Mouse (Mus musculus) small intestine, adult 2 months (tissue): ENCODE data around the gene Mmd2. TPM values are rescaled to one million over a fixed set of nuclear protein-coding genes. Genes with fewer than 3 reads are reported as not detected.

Experiments used
- H3K27ac ChIP-seq: fragments of 200-500 bp; 2 replicates; pipeline ENCODE4 v1.5.1; 2012; ENCODE audit warnings: low read depth, low read length, control low read depth, inconsistent platforms; ENCODE audit not compliant: insufficient read depth
- H3K27me3 ChIP-seq: fragments of 200-500 bp; 2 replicates; pipeline ENCODE4 v1.6.1; 2012; ENCODE audit warnings: mild to moderate bottlenecking, moderate library complexity, low read length, inconsistent platforms; ENCODE audit not compliant: control insufficient read depth, insufficient read depth
- H3K36me3 ChIP-seq: fragments of 200-500 bp; 2 replicates; pipeline ENCODE4 v1.6.1; 2012; ENCODE audit warnings: mild to moderate bottlenecking, low read length, control low read depth, inconsistent platforms; ENCODE audit not compliant: control insufficient read depth, insufficient read depth
- H3K4me1 ChIP-seq: fragments of 200-500 bp; 2 replicates; pipeline ENCODE4 v1.6.1; 2012; ENCODE audit warnings: low read length, inconsistent platforms, mixed read lengths; ENCODE audit not compliant: control insufficient read depth, insufficient read depth, insufficient read length
- H3K4me3 ChIP-seq: fragments of 200-500 bp; 2 replicates; pipeline ENCODE4 v1.5.1; 2012; ENCODE audit warnings: low read depth, mild to moderate bottlenecking, control low read depth, inconsistent platforms, low read length, moderate library complexity
- CTCF ChIP-seq: fragments of 200-500 bp; IDR thresholded peaks from 2 replicates; pipeline ENCODE4 v1.5.1; 2012; ENCODE audit warnings: low read depth, mild to moderate bottlenecking, control low read depth, inconsistent platforms, low read length, moderate library complexity, mixed read lengths; ENCODE audit not compliant: insufficient replicate concordance, insufficient read length; ENCODE audit errors: extremely low read depth
- POLR2A ChIP-seq: fragments of 200-500 bp; IDR thresholded peaks from 2 replicates; pipeline ENCODE4 v1.6.1; 2012; ENCODE audit warnings: low read depth, mild to moderate bottlenecking, control low read depth, inconsistent platforms, low read length, moderate library complexity
- WGBS: fragments of 180-500 bp; shearing (Covaris S2); methylation state at CpG from one replicate; pipeline ENCODE4 v1.1.7; 2018; 5-methylcytosine and 5-hydroxymethylcytosine counted together
- polyA plus RNA-seq: library from polyadenylated mRNA; depleted of rRNA; stranded (reverse); fragments of >200 nt; gene quantifications from 2 replicates; pipeline ENCODE4 v1.2.3, GENCODE M21; 2012; rRNA removed

Mmd2 gene
- polyA plus RNA-seq, 1 experiment: 0.13 TPM

DNA sequence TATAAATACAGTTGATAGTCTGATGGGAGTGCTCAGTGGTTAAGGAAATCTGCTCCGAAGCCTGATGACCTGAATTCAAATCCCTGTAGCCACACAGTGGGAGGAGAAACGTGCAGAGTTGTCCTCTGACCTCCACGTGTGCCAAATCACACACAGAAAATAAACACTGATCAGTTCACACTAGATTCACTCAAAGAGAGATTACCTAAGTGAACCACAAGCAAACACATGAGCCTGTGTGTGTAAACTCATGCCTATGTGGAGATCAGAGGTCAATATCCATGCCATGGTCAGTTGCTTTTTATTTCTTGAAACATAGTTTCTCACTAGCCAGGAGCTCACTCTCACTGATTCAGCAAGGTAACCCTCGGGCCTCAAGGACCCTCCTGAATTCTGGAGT is 88.2 kb downstream of the Mmd2 start:
- no peaks in the 10 kb centered on the region; the same call in 1 of the 2 replicates for H3K27me3 ChIP-seq
- TF ChIP-seq CTCF: no peak

DNA sequence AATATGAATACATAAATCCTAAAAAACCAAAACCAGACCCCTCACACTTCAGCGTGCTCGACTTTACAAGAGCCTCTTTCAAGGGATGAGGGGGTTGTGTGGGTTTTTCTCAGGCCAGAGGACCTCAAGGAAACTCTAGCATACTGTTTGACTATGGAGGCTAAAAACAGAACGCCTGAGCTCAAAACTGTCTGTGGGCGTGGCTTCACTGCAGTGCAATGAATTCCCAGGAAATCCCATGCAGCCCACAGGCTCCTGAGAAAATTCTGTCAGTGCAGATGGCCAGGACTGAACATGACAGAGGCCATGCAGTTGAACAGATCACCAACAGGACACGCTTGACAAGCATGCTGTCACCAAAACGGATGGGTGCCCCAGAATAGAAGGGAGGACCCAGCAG is 89.6 kb downstream of the Mmd2 start:
- Histone ChIP-seq H3K27me3 (no peaks in the 10 kb centered on the region), H3K4me3 (no peak overlapping the region), H3K4me1 (no peaks in the 10 kb centered on the region), H3K36me3 (no peaks in the 10 kb centered on the region), H3K27ac (no peak overlapping the region)
- WGBS: 51% methylated on average over 6 of the region's 6 CpGs
- TF ChIP-seq POLR2A: no peak
- TF ChIP-seq CTCF: no peak

More for the DNA sequence above, 88.2 kb downstream of the Mmd2 start:
- Histone ChIP-seq H3K4me3 (no peak overlapping the region), H3K4me1 (0 out of 2 replicates have a peak, but pooled peaks cover 2% of the 10 kb centered on the region), H3K27ac (no peak overlapping the region), H3K36me3 (no peaks in the 10 kb centered on the region)
- WGBS: 64% methylated on average over 4 of the region's 4 CpGs

Other genes with a start within 250 kb of the Mmd2 start
- gene Foxk1, start 207.3 kb downstream of the Mmd2 start, polyA plus RNA-seq: 11.2 and 58.0 TPM in 2 replicates
- gene Ap5z1, start 144.9 kb downstream of the Mmd2 start, polyA plus RNA-seq: 15.0 and 37.6 TPM in 2 replicates
- gene Papolb, start 78.7 kb downstream of the Mmd2 start, polyA plus RNA-seq: not detected in 2 replicates
- gene Radil, start 57.7 kb downstream of the Mmd2 start, polyA plus RNA-seq: 0.82 and 0.98 TPM in 2 replicates
- 22.5 and 38.9 TPM in 2 replicates for gene Wipi2, start 18.9 kb upstream of the Mmd2 start, polyA plus RNA-seq
- 1.1 and 2.6 TPM in 2 replicates for gene Slc29a4, start 83.7 kb upstream of the Mmd2 start, polyA plus RNA-seq
- 38.6 and 108 TPM in 2 replicates for gene Tnrc18, start 208.9 kb upstream of the Mmd2 start, polyA plus RNA-seq